Mouse (Mus musculus): ENCODE results near the gene Sipa1l1.
A peak's percentile ranks its signal among the peaks of the same experiment; 100 is the strongest.

Gene Sipa1l1

DNA sequence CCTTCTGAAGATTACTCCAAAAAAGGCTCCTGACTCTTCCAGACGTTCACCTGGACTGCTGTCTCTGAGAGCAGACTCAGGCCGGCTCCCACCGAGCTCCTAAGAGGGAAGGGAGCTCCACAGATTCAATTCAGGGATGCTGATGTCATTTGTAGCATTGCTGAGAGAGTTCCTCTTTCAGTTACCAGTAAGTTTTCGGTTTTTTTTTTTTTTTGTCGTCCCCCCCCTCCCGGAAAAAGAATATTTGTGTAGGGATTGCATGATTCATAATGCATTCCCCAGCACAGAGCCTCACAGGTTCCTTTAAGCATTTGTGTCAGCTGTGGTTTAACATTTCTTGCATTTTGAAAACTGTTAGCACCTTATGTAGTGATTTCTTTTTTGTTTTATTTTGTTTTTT lies 71.6 kb downstream of the Sipa1l1 start:
- no peak for DNase-seq (ENCODE audit: extremely low read depth, low read depth, low spot score)

DNA sequence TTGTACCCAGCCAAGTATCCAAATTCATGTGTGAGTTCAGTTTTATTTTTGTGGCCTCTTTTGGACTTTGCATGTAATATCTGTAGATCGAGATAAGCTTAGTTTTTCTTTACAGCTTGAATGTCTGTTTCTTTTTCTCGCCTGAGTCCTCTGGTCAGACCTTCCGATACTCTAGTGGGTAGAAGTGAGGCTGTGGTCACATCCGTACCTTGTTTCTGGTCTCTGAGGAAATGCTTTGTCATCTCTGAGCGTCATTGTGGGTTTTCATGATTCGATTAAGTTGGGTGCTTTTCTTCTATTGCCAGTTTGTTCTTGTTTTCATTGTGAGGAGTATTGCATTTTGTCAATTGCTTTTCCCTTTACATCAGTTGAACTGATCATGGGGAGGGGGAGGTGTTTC lies 76.1 kb downstream of the Sipa1l1 start:
- DNase-seq (ENCODE audit: extremely low read depth, low read depth, low spot score): no peak

DNA sequence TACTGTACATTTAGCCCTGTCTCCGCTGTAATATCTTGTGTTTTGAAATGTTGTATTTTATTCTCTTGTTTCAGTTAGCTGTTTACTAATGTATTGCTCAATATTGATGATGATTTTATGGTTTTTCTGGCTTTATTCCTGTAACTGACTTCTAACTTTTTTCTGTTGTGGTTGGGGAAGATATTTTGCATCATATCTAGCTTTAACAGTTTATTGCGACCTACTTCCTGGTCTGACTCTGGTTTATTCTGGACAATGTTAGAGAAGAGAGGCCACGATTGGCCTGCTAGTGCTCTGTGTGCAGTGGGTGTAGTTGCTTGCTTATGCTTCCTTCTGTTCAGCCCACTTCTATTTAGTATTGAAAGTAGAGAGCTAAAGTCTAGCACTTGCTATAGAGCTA lies 77.3 kb downstream of the Sipa1l1 start:
- DNase-seq (ENCODE audit: extremely low read depth, low read depth, low spot score): no peak

DNA sequence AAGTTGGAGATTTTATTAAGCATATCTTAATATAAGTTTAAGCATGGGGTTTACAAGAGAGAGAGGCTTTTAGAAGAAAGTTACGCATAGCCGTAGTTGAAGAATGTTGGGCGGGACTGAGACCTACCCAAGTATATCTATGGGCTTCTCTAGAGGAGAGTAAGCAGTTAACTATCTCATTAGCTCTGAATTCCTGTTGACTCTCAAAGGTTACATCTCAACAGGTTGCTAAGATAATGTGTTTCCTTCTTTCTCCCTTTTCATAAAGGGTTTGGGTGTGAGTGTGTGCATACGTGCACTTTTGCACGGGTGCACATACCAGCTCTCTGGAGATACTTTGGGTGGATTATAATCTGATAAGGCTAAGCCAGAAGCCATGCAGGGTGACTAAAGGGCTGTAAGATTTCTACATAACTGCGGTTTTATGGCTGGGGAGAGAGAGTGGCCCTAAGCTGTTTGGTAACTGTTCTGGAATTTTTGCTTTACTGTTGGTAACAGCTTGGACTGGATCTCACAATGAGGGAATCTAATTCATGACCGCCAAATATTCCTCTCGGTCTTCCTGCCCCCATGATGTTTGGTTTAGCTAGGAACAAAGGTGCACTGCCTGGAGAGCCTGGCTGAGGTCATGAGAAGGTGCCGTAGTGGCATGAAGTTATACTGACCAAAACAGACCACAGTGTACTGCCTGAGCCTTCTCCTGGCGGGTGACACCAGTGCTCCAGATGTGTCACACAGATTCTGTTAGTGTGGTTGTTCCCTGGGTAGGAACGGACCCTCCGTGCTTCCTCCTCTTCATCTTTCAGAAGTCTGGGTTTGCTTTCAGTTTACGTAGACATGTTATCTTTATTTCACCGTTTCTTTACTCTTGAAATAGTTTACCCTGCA lies 78.5 kb downstream of the Sipa1l1 start:
- no peak for DNase-seq (ENCODE audit: extremely low read depth, low read depth, low spot score)

DNA sequence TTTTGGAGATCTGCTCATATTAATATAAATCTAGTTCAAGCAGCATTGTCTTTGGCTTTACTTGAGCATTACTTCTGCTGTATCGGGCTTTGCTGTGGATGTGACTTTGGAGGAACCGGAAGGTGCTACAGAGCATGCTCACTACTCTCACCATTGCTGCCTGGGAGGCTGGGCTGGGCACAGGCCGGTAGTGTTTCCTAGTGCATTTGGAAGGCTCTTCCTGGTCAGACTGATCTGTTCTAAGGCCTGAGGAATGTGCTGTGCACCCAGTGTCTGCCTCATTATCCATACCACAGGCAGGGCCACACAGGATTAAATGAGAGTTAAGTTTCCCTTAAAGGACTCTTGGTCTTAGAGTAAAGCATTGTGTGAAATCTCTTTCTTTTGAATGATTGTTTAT lies 79.4 kb downstream of the Sipa1l1 start:
- no peak for DNase-seq (ENCODE audit: extremely low read depth, low read depth, low spot score)

DNA sequence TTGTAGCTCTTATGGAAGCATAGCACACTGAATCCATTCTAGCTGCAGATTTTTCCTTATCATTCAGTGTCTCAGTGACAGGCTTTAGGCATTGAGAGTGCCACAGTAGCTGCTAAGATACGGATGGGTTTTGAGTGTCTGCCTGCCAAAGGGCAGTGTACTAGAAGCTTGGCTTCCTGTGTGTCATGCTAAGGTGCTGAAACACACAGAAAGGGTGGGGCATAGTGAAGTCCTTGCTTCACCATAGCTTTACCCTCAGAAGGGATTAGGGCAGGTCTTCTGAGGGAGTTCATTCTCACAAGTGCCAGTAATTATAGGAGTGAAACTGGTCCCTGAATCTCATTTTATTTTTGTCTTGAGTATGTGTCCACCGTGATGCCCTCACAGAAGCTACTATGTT lies 82.2 kb downstream of the Sipa1l1 start:
- DNase-seq (ENCODE audit: extremely low read depth, low read depth, low spot score): no peak

DNA sequence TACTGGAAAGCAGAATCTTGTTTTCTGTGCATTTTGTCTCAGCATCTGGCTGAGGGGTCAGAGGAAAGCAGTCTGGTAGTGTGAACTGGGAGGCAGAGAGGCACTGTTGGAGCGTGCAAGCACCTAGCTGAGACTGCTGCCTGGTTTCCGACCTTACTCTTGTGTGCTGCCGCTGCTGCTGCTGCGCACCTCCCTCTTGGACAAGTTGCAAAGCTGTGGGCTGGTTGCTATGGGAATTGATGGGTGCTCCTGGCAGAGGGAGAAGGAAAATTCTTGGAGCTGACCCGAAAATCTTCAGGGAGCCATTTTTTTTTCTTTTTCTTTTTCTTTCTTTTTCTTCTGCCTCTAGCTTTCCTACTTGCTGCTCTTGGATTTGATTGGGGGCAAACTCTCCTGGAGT lies 85.0 kb downstream of the Sipa1l1 start:
- no peak for DNase-seq (ENCODE audit: extremely low read depth, low read depth, low spot score)

DNA sequence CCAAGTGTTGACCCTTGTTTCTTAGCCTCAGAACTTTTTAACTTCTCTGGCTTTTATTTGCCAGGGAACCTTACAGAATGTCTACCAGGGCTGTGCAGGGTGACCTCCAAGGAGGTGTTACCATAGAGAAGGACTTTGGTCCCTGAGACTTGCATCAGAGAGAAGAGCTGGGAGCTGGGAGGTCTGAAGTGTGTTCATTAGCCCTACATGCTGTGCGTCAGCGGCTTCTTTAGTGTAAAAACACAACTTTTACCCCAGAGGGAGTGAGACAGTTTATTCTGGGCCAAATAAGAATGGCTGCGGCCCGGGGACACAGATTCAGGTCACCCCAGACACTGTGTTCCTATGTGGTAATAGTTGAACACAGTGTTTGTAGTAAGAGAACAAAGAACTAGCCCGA lies 86.9 kb downstream of the Sipa1l1 start:
- peak; percentile 30 for DNase-seq (ENCODE audit: extremely low read depth, low read depth, low spot score)

DNA sequence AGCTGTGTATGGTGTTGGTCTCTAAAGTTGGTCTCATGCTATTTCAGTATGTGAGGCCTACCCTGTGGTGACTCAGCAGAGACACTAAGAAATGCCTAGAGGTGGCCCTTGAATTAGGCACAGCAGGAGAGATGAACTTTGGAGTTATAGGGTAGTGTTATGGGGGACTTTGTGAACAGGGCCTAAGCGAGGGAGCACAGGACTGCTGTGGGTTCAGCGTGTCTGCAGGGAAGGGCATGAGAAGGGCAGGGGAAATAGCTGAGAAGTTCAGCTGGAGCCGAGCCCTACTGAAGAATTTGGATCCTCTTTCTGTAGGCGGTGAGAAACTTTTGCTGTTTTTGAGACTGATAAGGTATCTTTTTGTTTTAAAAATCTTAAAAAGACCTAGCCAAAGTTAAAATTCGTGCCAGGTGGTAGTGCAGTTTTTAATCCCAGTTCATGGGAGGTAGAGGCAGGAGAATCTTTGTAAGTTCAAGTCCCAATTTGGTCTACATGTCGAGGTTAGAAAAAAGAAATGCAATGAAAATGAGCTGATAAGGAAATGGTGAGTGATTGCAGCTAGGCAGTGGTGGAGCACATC lies 87.9 kb downstream of the Sipa1l1 start:
- no peak for DNase-seq (ENCODE audit: extremely low read depth, low read depth, low spot score)

DNA sequence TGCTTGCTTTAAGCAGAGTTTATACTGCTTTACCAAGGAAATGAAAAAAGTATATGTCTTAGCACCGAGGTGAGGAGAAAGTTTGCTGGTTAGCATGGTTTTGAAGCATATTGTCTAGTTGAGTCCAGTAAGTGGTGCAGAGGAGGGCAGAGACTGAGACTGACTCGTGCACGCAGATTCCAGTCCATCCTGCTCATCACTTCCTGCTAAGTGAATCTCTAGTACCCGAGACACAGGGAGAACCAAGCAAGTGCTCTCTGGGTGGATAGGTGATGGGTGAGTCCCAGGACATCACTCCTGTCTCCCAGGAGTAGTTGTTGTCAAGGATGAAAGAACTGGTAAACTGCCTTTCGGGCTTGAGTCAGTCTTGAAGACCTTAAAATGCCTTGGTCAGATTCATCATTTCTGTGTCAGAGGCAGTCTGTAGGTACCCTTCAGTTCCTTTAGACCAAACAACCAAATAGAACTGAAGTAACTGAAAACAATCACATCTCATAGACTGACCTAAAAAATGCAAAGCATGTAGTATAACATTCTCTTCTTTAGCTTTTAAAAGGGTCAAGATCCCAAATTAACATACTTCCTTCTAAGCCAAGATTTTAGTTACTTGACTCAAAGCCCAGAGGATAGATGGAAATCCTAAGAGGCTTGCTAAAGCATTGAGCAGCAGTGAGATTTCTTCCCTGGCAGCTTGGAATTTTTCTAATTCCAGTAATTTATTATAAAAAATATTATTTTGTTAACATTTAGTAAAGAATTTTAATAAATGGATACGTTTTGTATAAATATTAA lies 89.1 kb downstream of the Sipa1l1 start:
- DNase-seq (ENCODE audit: extremely low read depth, low read depth, low spot score): no peak

DNA sequence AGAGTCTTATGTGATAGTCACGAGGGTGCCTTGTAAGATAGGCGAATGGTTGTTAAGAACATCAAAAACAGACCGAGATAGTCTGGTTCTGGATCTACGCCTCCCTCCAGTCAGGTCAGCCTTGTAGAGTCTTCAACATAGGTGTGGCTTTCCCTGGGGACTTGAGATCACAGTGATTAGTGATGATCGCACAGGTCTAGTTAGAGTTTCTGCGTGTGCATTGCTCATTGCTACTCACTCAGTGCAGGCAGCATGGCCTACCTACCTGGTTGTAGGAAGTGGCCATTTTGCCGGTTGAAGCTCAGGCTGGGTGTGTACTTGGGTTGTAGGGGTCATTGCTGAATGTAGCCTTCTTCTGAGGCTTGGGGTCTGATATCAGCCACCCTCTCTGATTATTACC lies 94.3 kb downstream of the Sipa1l1 start:
- DNase-seq (ENCODE audit: extremely low read depth, low read depth, low spot score): no peak

DNA sequence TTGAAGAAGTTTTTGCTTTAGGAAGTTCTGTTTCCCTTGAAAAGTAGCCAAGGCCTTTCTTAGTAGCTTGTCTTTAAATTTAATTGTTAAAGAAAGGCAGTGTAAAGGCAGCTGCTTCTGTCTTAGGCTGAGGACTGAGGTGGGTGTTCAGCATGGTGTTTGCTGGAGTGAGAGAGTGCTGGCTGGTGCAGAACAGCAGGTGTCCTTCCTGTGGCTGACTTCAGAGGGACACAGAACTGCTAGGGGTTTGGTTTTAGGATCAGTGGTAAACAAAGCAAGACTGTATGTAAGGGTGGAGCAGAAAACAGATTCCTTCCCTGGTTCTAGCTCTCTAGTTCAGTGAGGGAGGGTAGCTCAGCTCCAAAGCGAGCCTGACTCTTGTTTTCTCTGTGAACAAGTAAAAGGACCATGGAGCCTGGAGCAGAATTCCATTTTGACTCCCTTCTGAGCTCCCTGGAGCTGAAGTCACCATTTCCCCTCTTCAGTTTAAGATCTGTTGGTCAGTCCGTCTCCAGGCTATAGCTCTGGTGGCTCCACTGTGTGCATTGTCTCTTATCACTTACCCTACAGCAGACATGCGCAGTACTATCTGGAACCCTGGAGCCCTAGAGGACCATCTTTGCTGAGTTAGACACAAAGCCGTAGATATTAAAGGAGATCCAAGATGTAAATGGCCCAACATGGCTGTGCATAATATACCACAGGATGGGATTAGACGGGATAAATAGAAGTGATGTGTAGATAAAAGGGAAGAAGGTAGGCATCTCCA lies 95.1 kb downstream of the Sipa1l1 start:
- DNase-seq (ENCODE audit: extremely low read depth, low read depth, low spot score): no peak

DNA sequence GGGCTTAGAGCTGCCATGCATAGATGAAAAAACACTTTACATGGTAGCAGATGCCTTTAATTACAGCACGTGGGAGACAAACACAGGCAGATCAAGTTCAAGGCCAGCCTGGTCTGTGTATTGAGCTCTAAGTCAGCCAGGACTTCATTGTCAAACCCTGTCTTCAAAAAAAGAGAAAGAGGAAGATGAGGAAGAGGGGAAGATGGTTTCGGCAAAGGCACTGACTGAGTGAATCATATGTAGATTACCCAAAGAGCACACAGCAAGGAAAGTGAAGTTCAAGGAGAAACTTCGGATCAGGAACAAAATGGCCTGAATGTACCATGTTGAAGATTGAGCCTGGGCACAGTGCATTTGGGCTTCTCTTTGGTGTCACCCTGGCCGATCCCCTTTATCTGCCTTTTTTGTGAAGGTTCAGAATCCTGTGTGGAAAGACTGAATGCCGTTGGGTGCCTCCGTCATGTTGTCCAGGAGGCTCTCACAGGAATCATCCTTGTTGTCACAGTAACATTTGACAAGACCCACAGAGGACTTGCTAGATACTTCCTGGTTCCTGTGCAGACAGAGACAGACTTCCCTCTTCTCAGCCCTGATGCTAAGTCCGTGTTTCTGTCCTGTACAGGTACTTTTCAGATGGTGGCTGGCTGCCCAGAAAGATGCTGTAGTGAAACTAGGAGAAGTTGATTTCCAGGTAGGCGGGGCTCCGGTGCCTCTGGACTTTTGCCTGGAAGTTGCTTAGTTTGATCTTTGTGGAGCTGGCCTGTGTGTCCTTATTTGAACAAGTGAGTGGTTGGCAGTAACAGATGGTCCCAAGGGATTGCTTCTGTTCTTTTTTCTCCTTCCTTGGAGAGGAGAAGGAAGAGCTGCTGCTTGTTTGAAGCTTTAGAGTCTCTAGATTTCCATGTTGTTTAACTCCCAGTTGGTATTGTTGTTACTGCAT lies 96.5 kb downstream of the Sipa1l1 start:
- no peak for DNase-seq (ENCODE audit: extremely low read depth, low read depth, low spot score)

DNA sequence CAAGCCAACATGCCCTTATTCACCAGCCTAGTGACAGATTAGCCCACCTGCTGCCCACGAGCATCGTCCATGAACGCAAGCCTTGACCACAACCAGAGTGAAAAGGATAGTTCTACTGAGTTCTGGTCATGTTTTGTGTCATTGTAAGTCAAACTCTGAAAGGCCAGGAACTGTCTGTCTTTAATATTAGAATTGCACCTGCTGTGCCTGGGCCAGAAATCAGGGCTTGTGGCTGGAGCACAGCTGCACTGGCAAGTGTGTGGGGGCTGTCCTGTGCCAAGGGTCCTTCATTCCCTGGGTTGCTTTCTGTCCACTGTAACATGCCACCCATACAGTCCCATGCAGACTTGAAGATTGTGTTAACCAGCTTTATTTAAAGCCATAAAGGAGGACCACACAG lies 102.3 kb downstream of the Sipa1l1 start:
- DNase-seq (ENCODE audit: extremely low read depth, low read depth, low spot score): no peak

DNA sequence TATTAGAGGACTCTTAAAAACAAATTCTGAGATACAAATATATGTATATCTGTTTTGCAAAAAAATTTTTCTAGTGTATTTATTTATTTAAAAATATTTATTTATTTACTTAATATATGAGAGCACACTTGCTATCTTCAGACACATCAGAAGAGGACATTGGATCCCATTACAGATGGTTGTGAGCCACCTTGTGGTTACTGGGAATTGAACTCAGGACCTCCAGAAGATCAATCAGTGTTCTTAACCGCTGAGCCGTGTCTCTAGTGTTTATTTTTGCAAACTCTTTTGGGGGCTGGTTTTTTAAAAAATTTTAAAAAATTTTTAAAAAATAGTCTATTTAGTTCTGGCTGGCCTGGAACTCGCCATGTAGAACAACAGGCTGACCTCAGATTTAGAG lies 104.4 kb downstream of the Sipa1l1 start:
- no peak for DNase-seq (ENCODE audit: extremely low read depth, low read depth, low spot score)

DNA sequence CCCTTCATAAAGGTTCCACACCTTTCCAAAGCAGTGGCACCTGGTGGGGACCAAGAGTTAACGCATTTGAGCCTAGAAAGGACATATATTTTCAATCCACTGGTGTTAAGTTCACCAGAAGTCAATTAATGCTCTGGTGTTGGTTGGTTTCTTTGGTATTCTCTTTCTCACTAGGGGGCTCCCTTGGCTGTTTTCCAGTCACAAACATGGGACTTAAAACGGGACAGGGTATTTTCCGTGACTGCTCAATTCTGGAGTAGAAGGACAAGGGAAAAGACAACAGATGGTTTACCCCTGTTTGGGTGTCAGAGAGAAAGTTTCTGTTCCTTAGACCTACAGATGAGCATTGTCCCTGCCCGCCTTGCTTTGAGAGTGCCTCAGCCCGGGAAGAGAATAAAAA lies 105.5 kb downstream of the Sipa1l1 start:
- no peak for DNase-seq (ENCODE audit: extremely low read depth, low read depth, low spot score)

DNA sequence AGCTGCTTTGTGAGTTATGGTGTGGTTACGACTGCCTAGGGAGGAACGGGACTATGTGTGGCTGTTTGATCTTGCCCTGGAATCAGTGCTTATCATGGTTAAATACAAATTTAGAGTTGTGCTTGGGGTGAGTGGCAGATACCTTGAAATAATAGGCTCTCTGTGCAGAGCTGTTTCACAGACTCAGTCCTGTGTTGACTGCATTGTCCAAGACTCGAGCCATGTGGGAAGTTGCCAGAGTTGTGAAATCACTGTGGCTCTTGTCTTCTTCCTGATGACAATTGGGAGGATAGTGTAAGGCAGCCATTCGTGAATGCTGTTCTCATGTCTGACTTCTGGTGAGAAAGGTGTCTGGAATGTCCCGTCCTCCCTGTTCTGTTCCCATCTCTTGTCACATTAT lies 106.6 kb downstream of the Sipa1l1 start:
- peak; percentile 78 for DNase-seq (ENCODE audit: extremely low read depth, low read depth, low spot score)

DNA sequence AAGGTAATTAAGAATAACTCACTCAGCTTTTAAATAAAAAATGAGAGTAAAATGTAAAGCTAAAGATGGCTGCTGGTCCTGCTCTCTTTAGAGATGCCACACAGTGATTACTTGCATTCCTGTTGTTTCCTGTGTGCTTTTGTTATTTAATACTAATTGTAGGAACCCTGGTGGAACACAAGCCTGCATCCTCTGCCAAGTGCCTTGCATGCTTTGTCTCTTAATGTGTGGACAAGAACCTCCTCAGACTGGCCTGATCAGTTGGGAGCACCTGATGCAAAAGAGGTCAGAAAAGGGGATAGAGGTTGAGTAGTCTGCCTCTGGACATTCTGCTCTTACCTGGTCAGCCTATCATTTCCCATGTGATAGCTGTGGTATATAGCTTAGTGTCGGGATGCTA lies 107.5 kb downstream of the Sipa1l1 start:
- no peak for DNase-seq (ENCODE audit: extremely low read depth, low read depth, low spot score)

DNA sequence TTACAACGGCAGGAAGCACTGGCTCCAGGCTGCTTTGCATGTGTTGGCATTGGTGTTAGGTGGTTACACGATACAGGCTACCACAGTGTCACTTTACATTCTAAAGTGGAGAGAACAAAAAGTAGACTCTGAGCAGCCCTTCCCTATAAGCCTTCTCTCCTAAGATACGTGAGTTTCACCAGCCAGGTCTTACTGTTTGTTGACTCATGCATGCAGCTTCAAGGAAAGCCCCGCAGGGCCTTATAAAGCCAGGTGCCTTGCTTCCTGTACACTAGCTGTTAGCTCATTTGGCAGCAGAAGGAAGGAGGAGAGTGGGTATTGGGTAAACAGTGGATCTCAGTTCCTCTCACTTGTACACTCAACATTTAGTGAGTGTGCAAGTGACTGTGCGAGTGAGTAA lies 115.5 kb downstream of the Sipa1l1 start:
- peak; percentile 39 for DNase-seq (ENCODE audit: extremely low read depth, low read depth, low spot score)

DNA sequence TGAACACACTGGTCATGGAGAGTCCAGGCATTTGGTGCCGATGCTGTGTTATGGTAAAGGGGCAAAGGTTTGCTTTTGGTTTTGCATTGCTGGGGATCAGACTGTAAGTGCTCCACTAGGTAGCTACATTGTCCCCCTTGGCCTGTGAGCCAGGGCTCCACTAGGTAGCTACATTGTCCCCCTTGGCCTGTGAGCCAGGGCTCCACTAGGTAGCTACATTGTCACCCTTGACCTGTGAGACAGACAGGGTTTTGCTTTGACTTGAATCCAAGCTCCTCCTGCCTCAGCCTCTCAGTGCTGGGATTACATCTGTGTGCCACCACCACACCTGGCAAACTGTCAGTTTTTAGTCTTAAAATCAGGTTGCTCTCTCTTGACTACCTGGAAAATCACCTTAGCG lies 115.9 kb downstream of the Sipa1l1 start:
- DNase-seq (ENCODE audit: extremely low read depth, low read depth, low spot score): no peak
